Mouse (Mus musculus) intestine, embryonic 15.5 days (tissue): ENCODE measurements around the gene Tmc5. TPM values are rescaled to one million over a fixed set of nuclear protein-coding genes. Genes with fewer than 3 reads are reported as not detected.

Experiments
- ATAC-seq: fragments of 200-750 bp; cut with Nextera tagmentation; 2 replicates; pipeline ENCODE4 v1.8.0; 2017; ENCODE audit warnings: moderate TSS enrichment, moderate library complexity
- H3K27ac ChIP-seq: fragments of 300-500 bp; sonication (generic); 2 replicates; pipeline ENCODE4 v1.5.1; 2015; ENCODE audit warnings: mild to moderate bottlenecking, inconsistent platforms
- H3K27me3 ChIP-seq: fragments of 300-500 bp; sonication (generic); replicated peaks from 2 replicates; pipeline ENCODE4 v1.6.1; 2015; ENCODE audit warnings: inconsistent platforms
- H3K36me3 ChIP-seq: fragments of 300-500 bp; sonication (generic); 2 replicates; pipeline ENCODE4 v1.6.1; 2015; ENCODE audit warnings: inconsistent platforms
- H3K4me1 ChIP-seq: fragments of 300-500 bp; sonication (generic); replicated peaks from 2 replicates; pipeline ENCODE4 v1.6.1; 2015; ENCODE audit warnings: inconsistent platforms
- H3K4me2 ChIP-seq: fragments of 300-500 bp; sonication (generic); replicated peaks from 2 replicates; pipeline ENCODE4 v1.6.1; 2015; ENCODE audit warnings: mild to moderate bottlenecking, inconsistent platforms
- H3K4me3 ChIP-seq: fragments of 300-500 bp; sonication (generic); replicated peaks from 2 replicates; pipeline ENCODE4 v1.5.1; 2015; ENCODE audit warnings: inconsistent platforms
- H3K9ac ChIP-seq: fragments of 300-500 bp; sonication (generic); 2 replicates; pipeline ENCODE4 v1.6.1; 2015; ENCODE audit warnings: inconsistent platforms
- H3K9me3 ChIP-seq: fragments of 300-500 bp; sonication (generic); 2 replicates; pipeline ENCODE4 v1.6.1; 2016; ENCODE audit warnings: inconsistent platforms
- WGBS: fragments of 180-500 bp; shearing (Covaris S2); methylation state at CpG from one replicate; pipeline ENCODE4 v1.1.7; 2015; 5-methylcytosine and 5-hydroxymethylcytosine counted together
- polyA plus RNA-seq: library from polyadenylated mRNA; unstranded; fragments of >200 nt; fragmentation: Nextera tagmentation; extraction: Ambion mirVana; gene quantifications from 2 replicates; pipeline ENCODE4 v1.2.1, GENCODE M21; 2015

The Tmc5 gene
- polyA plus RNA-seq, 1 experiment from 2014 or later: 9.6 TPM

- no peaks in the 10 kb centered on the region for H3K36me3 ChIP-seq
- no peak for ATAC-seq
- WGBS: 86% methylated on average over 5 of the region's 5 CpGs
Measured at GRCm38 (mm10) chr7:118590726-118591305, 6.3 kb upstream of the Tmc5 start.

GRCm38 (mm10) chr7:118592146-118592545 is 5.0 kb upstream of the Tmc5 start:
- H3K27ac ChIP-seq: no peak overlapping the region
- ATAC-seq: no peak
- no peak overlapping the region for H3K9ac ChIP-seq
- no peak overlapping the region for H3K4me2 ChIP-seq
- peaks cover 17% of the 10 kb centered on the region for H3K4me1 ChIP-seq
- 62% methylated on average over 6 of the region's 6 CpGs for WGBS
- H3K36me3 ChIP-seq: no peaks in the 10 kb centered on the region
- H3K9me3 ChIP-seq: no peaks in the 10 kb centered on the region
- no peak overlapping the region for H3K4me3 ChIP-seq
- peaks cover 9% of the 10 kb centered on the region for H3K27me3 ChIP-seq

More at GRCm38 (mm10) chr7:118590726-118591305, 6.3 kb upstream of the Tmc5 start:
- Histone ChIP-seq H3K4me3 (no peak overlapping the region), H3K9ac (no peak overlapping the region), H3K9me3 (no peaks in the 10 kb centered on the region), H3K4me2 (no peak overlapping the region), H3K27me3 (no peaks in the 10 kb centered on the region), H3K4me1 (peaks cover 17% of the 10 kb centered on the region), H3K27ac (no peak overlapping the region)

- H3K27ac ChIP-seq: no peak overlapping the region
- peak; percentile 26 for ATAC-seq
- peaks cover 20% of the 10 kb centered on the region for H3K4me1 ChIP-seq
- peaks cover 18% of the 10 kb centered on the region for H3K27me3 ChIP-seq
- no peaks in the 10 kb centered on the region for H3K36me3 ChIP-seq
- H3K9me3 ChIP-seq: no peaks in the 10 kb centered on the region
- H3K4me3 ChIP-seq: no peak overlapping the region
- WGBS: 27% methylated on average over 9 of the region's 9 CpGs
- no peak overlapping the region for H3K9ac ChIP-seq
- no peak overlapping the region for H3K4me2 ChIP-seq
Measured at GRCm38 (mm10) chr7:118593567-118594407, 3.3 kb upstream of the Tmc5 start.

- peak; percentile 2; the same call in 1 of the 2 replicates for ATAC-seq
- 40% methylated on average over 10 of the region's 10 CpGs for WGBS
Measured at GRCm38 (mm10) chr7:118594611-118595010, 2.5 kb upstream of the Tmc5 start.

GRCm38 (mm10) chr7:118595228-118595627 is 1.9 kb upstream of the Tmc5 start:
- ATAC-seq: peak; percentile 56
- Histone ChIP-seq H3K4me2 (peak overlapping the region; percentile 49), H3K9ac (no peak overlapping the region), H3K36me3 (no peaks in the 10 kb centered on the region), H3K27ac (no peak overlapping the region), H3K4me3 (no peak overlapping the region), H3K9me3 (no peaks in the 10 kb centered on the region), H3K27me3 (peaks cover 18% of the 10 kb centered on the region), H3K4me1 (peaks cover 21% of the 10 kb centered on the region)
- under 1% methylated on average over 14 of the region's 14 CpGs for WGBS

More at GRCm38 (mm10) chr7:118594611-118595010, 2.5 kb upstream of the Tmc5 start:
- Histone ChIP-seq H3K4me2 (peak overlapping the region; percentile 49), H3K4me1 (peaks cover 21% of the 10 kb centered on the region), H3K9me3 (no peaks in the 10 kb centered on the region), H3K27me3 (peaks cover 18% of the 10 kb centered on the region), H3K9ac (no peak overlapping the region), H3K27ac (no peak overlapping the region), H3K4me3 (no peak overlapping the region), H3K36me3 (no peaks in the 10 kb centered on the region)

GRCm38 (mm10) chr7:118596271-118596670 is 826 bp upstream of the Tmc5 start:
- Histone ChIP-seq H3K4me1 (peaks cover 21% of the 10 kb centered on the region), H3K4me2 (no peak overlapping the region), H3K27ac (no peak overlapping the region), H3K4me3 (no peak overlapping the region), H3K36me3 (no peaks in the 10 kb centered on the region), H3K9me3 (no peaks in the 10 kb centered on the region), H3K9ac (no peak overlapping the region), H3K27me3 (peaks cover 18% of the 10 kb centered on the region)
- ATAC-seq: no peak
- 76% methylated on average over 11 of the region's 11 CpGs for WGBS

GRCm38 (mm10) chr7:118599954-118600631 is 3.0 kb downstream of the Tmc5 start:
- no peaks in the 10 kb centered on the region for H3K9me3 ChIP-seq
- H3K27ac ChIP-seq: peak overlapping the region; percentile 57
- ATAC-seq: peak; percentile 81
- H3K9ac ChIP-seq: peak overlapping the region; percentile 5; the same call in 1 of the 2 replicates
- H3K36me3 ChIP-seq: no peaks in the 10 kb centered on the region
- H3K4me2 ChIP-seq: peak overlapping the region; percentile 39
- peaks cover 18% of the 10 kb centered on the region for H3K27me3 ChIP-seq
- peaks cover 5% of the 10 kb centered on the region; the same call in 1 of the 2 replicates for H3K4me1 ChIP-seq
- 58% methylated on average over 12 of the region's 12 CpGs for WGBS
- H3K4me3 ChIP-seq: peak overlapping the region; percentile 10

GRCm38 (mm10) chr7:118604842-118605241 is 7.7 kb downstream of the Tmc5 start:
- Histone ChIP-seq H3K4me1 (no peaks in the 10 kb centered on the region), H3K4me2 (0 out of 2 replicates have a peak overlapping the region, but pooled peaks have one; percentile 14), H3K27me3 (no peaks in the 10 kb centered on the region), H3K27ac (0 out of 2 replicates have a peak overlapping the region, but pooled peaks have one; percentile 17), H3K36me3 (no peaks in the 10 kb centered on the region), H3K4me3 (no peak overlapping the region), H3K9me3 (no peaks in the 10 kb centered on the region), H3K9ac (no peak overlapping the region)
- peak; percentile 44; the same call in 1 of the 2 replicates for ATAC-seq
- WGBS: 83% methylated on average over 8 of the region's 8 CpGs

- Histone ChIP-seq H3K9me3 (no peaks in the 10 kb centered on the region), H3K4me3 (no peak overlapping the region), H3K27me3 (no peaks in the 10 kb centered on the region), H3K9ac (no peak overlapping the region), H3K27ac (no peak overlapping the region), H3K4me1 (peaks cover 4% of the 10 kb centered on the region), H3K4me2 (no peak overlapping the region), H3K36me3 (no peaks in the 10 kb centered on the region)
- 82% methylated on average over 7 of the region's 7 CpGs for WGBS
- ATAC-seq: no peak
Measured at GRCm38 (mm10) chr7:118609815-118610214, 12.7 kb downstream of the Tmc5 start.

GRCm38 (mm10) chr7:118610721-118611120 is 13.6 kb downstream of the Tmc5 start:
- Histone ChIP-seq H3K27me3 (no peaks in the 10 kb centered on the region), H3K27ac (no peak overlapping the region), H3K4me2 (no peak overlapping the region), H3K9ac (no peak overlapping the region), H3K4me1 (peaks cover 4% of the 10 kb centered on the region), H3K36me3 (no peaks in the 10 kb centered on the region), H3K9me3 (no peaks in the 10 kb centered on the region), H3K4me3 (no peak overlapping the region)
- WGBS: 85% methylated on average over 13 of the region's 13 CpGs
- ATAC-seq: no peak

- Histone ChIP-seq H3K27me3 (no peaks in the 10 kb centered on the region), H3K9ac (no peak overlapping the region), H3K4me2 (no peak overlapping the region), H3K4me1 (peaks cover 4% of the 10 kb centered on the region), H3K4me3 (no peak overlapping the region), H3K27ac (no peak overlapping the region), H3K36me3 (no peaks in the 10 kb centered on the region), H3K9me3 (no peaks in the 10 kb centered on the region)
- 71% methylated on average over 4 of the region's 4 CpGs for WGBS
- ATAC-seq: peak; percentile 62; the same call in 1 of the 2 replicates
Measured at GRCm38 (mm10) chr7:118611185-118611749, 14.2 kb downstream of the Tmc5 start.

GRCm38 (mm10) chr7:118611933-118612332 is 14.8 kb downstream of the Tmc5 start:
- no peaks in the 10 kb centered on the region for H3K36me3 ChIP-seq
- H3K27ac ChIP-seq: no peak overlapping the region
- no peak overlapping the region for H3K4me2 ChIP-seq
- no peak overlapping the region for H3K9ac ChIP-seq
- ATAC-seq: 0 out of 2 replicates have a peak, but pooled peaks have one; percentile 55
- H3K4me3 ChIP-seq: no peak overlapping the region
- no peaks in the 10 kb centered on the region for H3K27me3 ChIP-seq
- peaks cover 4% of the 10 kb centered on the region for H3K4me1 ChIP-seq
- no peaks in the 10 kb centered on the region for H3K9me3 ChIP-seq
- WGBS: 69% methylated on average over 8 of the region's 8 CpGs
